ENCODE assay signal across 21 mouse cellular contexts in the genomic region with DNA sequence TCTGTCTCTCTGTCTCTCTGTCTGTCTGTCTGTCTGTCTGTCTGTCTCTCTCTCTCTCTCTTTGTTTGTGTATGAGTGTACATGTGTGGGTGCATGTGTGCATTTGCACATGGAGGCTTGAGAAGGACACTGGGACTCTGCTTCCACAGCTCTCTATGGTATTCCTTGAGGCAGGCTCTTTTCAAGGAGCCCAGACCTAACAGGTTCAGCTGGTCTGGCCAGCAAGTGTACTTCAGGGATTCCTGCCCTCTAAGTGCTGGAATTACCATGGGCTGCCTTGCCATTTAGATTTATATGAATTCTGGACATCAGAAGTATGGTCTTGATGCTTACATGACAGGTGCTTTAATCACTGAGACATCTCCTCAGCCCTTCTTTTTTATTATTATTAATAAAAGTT.
DNase-seq lines count a peak whose midpoint lies in the region; ATAC-seq and TF ChIP-seq lines count a peak whose summit lies in the region.
"Had no signal": no experiment of that assay in that cellular context is flagged by ENCODE, and none has a peak within 500 bp of the region (broad histone marks: within the 10 kb centered on the region; RNA-seq: fewer than 3 reads in every experiment).

No protein-coding gene starts in this region.

- TF ChIP-seq CTCF in lung, embryonic 14.5 days (IDR thresholded peaks at IDR 0.05; ENCODE audit: low read depth): no peak
- no peak for TF ChIP-seq CTCF in lung, postnatal 0 days (IDR thresholded peaks at IDR 0.05)

- H3K4me1 ChIP-seq in lung, embryonic 14.5 days (ENCODE audit: insufficient read depth): no peaks in the 10 kb centered on the region
- H3K4me1 ChIP-seq in lung, embryonic 16.5 days (replicated peaks; ENCODE audit: control insufficient read depth, insufficient read depth, low read length): no peaks in the 10 kb centered on the region
- no peaks in the 10 kb centered on the region for H3K4me1 ChIP-seq in lung, postnatal 0 days (ENCODE audit: insufficient read depth, low read depth, low read length)

- no peaks in the 10 kb centered on the region for H3K9me3 ChIP-seq in lung, embryonic 14.5 days (ENCODE audit: low read depth, low read length)
- H3K9me3 ChIP-seq in lung, embryonic 16.5 days (ENCODE audit: control insufficient read depth, low read length): no peaks in the 10 kb centered on the region
- H3K9me3 ChIP-seq in lung, postnatal 0 days (ENCODE audit: low read length): no peaks in the 10 kb centered on the region

- peak; percentile 45 for DNase-seq in lung, embryonic 14.5 days
- DNase-seq in lung, adult 18-20 months: no peak
- DNase-seq in lung, postnatal 36 days: no peak
- peak; percentile 57 for DNase-seq in lung, postnatal 0 days (ENCODE audit: low spot score)
- no peak for DNase-seq in lung, postnatal 14 days
- DNase-seq: adrenal gland, adult 2 months; adrenal gland, adult 8-10 months; adrenal gland, postnatal 10 days; adrenal gland, postnatal 14 days; adrenal gland, postnatal 25 days; adrenal gland, postnatal 36 days; B cell, adult 2 months; cerebellum, adult 11 months; cerebellum, adult 11-12 months; cerebellum, adult 18-20 months had no signal

- H3K27me3 ChIP-seq in lung, embryonic 14.5 days (ENCODE audit: insufficient read depth, low read length): no peaks in the 10 kb centered on the region
- H3K27me3 ChIP-seq in lung, embryonic 16.5 days (ENCODE audit: control insufficient read depth, insufficient read depth, low read depth, low read length): no peaks in the 10 kb centered on the region
- no peaks in the 10 kb centered on the region for H3K27me3 ChIP-seq in lung, postnatal 0 days (replicated peaks; ENCODE audit: insufficient read depth, low read length)
- H3K27me3 ChIP-seq: CH12.LX, Patski had no signal

- no peak for ATAC-seq in lung, embryonic 14.5 days (ENCODE audit: insufficient read depth)
- peak; percentile 38; the same call in 1 of the 2 replicates for ATAC-seq in lung, embryonic 16.5 days (ENCODE audit: low read depth)
- ATAC-seq in lung, postnatal 0 days: peak; percentile 53; the same call in 1 of the 2 replicates
- ATAC-seq: activated CD4-positive, CD25-positive, alpha-beta regulatory T cell, adult 4 months; CD4-positive, CD25-positive, alpha-beta regulatory T cell, adult 4 months; Patski had no signal

- H3K27ac ChIP-seq in lung, embryonic 14.5 days (ENCODE audit: low read depth): no peak overlapping the region
- no peak overlapping the region for H3K27ac ChIP-seq in lung, embryonic 16.5 days (ENCODE audit: low read length)
- H3K27ac ChIP-seq in lung, postnatal 0 days (ENCODE audit: low read length): no peak overlapping the region

- no peak overlapping the region for H3K4me2 ChIP-seq in lung, embryonic 14.5 days
- H3K4me2 ChIP-seq in lung, embryonic 16.5 days (ENCODE audit: low read depth, low read length): no peak overlapping the region
- no peak overlapping the region for H3K4me2 ChIP-seq in lung, postnatal 0 days (replicated peaks; ENCODE audit: low read depth, low read length)

- TF ChIP-seq EP300 in lung, postnatal 0 days (IDR thresholded peaks at IDR 0.05): no peak

- no peak overlapping the region for H3K4me3 ChIP-seq in lung, embryonic 14.5 days (ENCODE audit: low read depth, low read length)
- no peak overlapping the region for H3K4me3 ChIP-seq in lung, embryonic 16.5 days (ENCODE audit: low read length)
- no peak overlapping the region for H3K4me3 ChIP-seq in lung, postnatal 0 days (ENCODE audit: low read depth, low read length)

- H3K36me3 ChIP-seq in lung, embryonic 14.5 days (ENCODE audit: insufficient read depth): no peaks in the 10 kb centered on the region
- H3K36me3 ChIP-seq in lung, embryonic 16.5 days (ENCODE audit: control insufficient read depth, insufficient read depth, low read length): no peaks in the 10 kb centered on the region
- H3K36me3 ChIP-seq in lung, postnatal 0 days (ENCODE audit: insufficient read depth, low read length): no peaks in the 10 kb centered on the region
- H3K36me3 ChIP-seq: G1E had no signal

- no peak overlapping the region for H3K9ac ChIP-seq in lung, embryonic 14.5 days
- H3K9ac ChIP-seq in lung, embryonic 16.5 days (ENCODE audit: low read length): no peak overlapping the region
- no peak overlapping the region for H3K9ac ChIP-seq in lung, postnatal 0 days (replicated peaks; ENCODE audit: low read depth)

Comparison
In these comparisons a context has a peak if more than half of its experiments do, and no peak if none do; other contexts are left out.
1. DNase-seq: peak in lung, embryonic 14.5 days (single experiment) and lung, postnatal 0 days (single experiment); none in lung, adult 18-20 months (0 of 2), lung, postnatal 36 days (single experiment) and lung, postnatal 14 days (single experiment).